Mouse (Mus musculus): Measurements from ENCODE around the gene Mrpl10. TPM values are rescaled to one million over a fixed set of nuclear protein-coding genes. Genes with fewer than 3 reads are reported as not detected.

Mrpl10 gene
- polyA plus RNA-seq, 1 experiment from 2014 or later = 83.2 TPM

- 0 out of 2 replicates have a peak overlapping the region, but pooled peaks have one; percentile 67 for H3K9ac ChIP-seq
Measured at GRCm38 (mm10) chr11:97017696-97018582, 23.4 kb upstream of the Mrpl10 start.

GRCm38 (mm10) chr11:97018583-97019344 is 22.6 kb upstream of the Mrpl10 start:
- H3K4me1 ChIP-seq = peaks cover 41% of the 10 kb centered on the region
- under 1% methylated on average over 63 of the region's 68 CpGs for WGBS
- peak overlapping the region; percentile 69 for H3K4me2 ChIP-seq (replicated peaks)
- H3K4me3 ChIP-seq = peak overlapping the region; percentile 46
- no peak for ATAC-seq (ENCODE audit: low FRiP score, low read depth)
- no peak overlapping the region for H3K27ac ChIP-seq
- H3K36me3 ChIP-seq = no peaks in the 10 kb centered on the region
- peaks cover 95% of the 10 kb centered on the region for H3K27me3 ChIP-seq
- no peaks in the 10 kb centered on the region for H3K9me3 ChIP-seq
- H3K9ac ChIP-seq = peak overlapping the region; percentile 67

More at GRCm38 (mm10) chr11:97017696-97018582, 23.4 kb upstream of the Mrpl10 start:
- WGBS = 2% methylated on average over 36 of the region's 36 CpGs
- Histone ChIP-seq H3K4me2 (replicated peaks) (peak overlapping the region; percentile 69), H3K9me3 (no peaks in the 10 kb centered on the region), H3K27me3 (peaks cover 95% of the 10 kb centered on the region), H3K36me3 (no peaks in the 10 kb centered on the region), H3K4me1 (peaks cover 35% of the 10 kb centered on the region), H3K27ac (no peak overlapping the region), H3K4me3 (peak overlapping the region; percentile 46)
- no peak for ATAC-seq (ENCODE audit: low FRiP score, low read depth)

GRCm38 (mm10) chr11:97019345-97019708 is 22.0 kb upstream of the Mrpl10 start:
- Histone ChIP-seq H3K27me3 (peaks cover 95% of the 10 kb centered on the region), H3K4me3 (peak overlapping the region; percentile 46)
- no peak for ATAC-seq (ENCODE audit: low FRiP score, low read depth)

GRCm38 (mm10) chr11:97021121-97021765 is 20.1 kb upstream of the Mrpl10 start:
- Histone ChIP-seq H3K27ac (no peak overlapping the region), H3K27me3 (peaks cover 89% of the 10 kb centered on the region), H3K4me1 (peaks cover 52% of the 10 kb centered on the region), H3K4me2 (replicated peaks) (peak overlapping the region; percentile 87), H3K36me3 (no peaks in the 10 kb centered on the region), H3K4me3 (peak overlapping the region; percentile 54), H3K9ac (0 out of 2 replicates have a peak overlapping the region, but pooled peaks have one; percentile 67), H3K9me3 (no peaks in the 10 kb centered on the region)
- 2% methylated on average over 27 of the region's 27 CpGs for WGBS
- ATAC-seq (ENCODE audit: low FRiP score, low read depth) = no peak

More at GRCm38 (mm10) chr11:97019345-97019708, 22.0 kb upstream of the Mrpl10 start:
- H3K27ac ChIP-seq = no peak overlapping the region
- peaks cover 41% of the 10 kb centered on the region for H3K4me1 ChIP-seq
- peak overlapping the region; percentile 69 for H3K4me2 ChIP-seq (replicated peaks)
- H3K36me3 ChIP-seq = no peaks in the 10 kb centered on the region
- no peaks in the 10 kb centered on the region for H3K9me3 ChIP-seq
- H3K9ac ChIP-seq = no peak overlapping the region; the same call in 1 of the 2 replicates
- 4% methylated on average over 13 of the region's 13 CpGs for WGBS

- Histone ChIP-seq H3K9me3 (no peaks in the 10 kb centered on the region), H3K27me3 (peaks cover 82% of the 10 kb centered on the region), H3K4me1 (peaks cover 52% of the 10 kb centered on the region), H3K36me3 (no peaks in the 10 kb centered on the region), H3K4me2 (replicated peaks) (peak overlapping the region; percentile 87), H3K27ac (no peak overlapping the region), H3K4me3 (peak overlapping the region; percentile 54), H3K9ac (peak overlapping the region; percentile 67)
- ATAC-seq (ENCODE audit: low FRiP score, low read depth) = 0 out of 2 replicates have a peak, but pooled peaks have one; percentile 10
- 2% methylated on average over 50 of the region's 50 CpGs for WGBS
Measured at GRCm38 (mm10) chr11:97021873-97022484, 19.4 kb upstream of the Mrpl10 start.

GRCm38 (mm10) chr11:97024977-97025376 is 16.4 kb upstream of the Mrpl10 start:
- Histone ChIP-seq H3K36me3 (no peaks in the 10 kb centered on the region), H3K27me3 (peaks cover 53% of the 10 kb centered on the region), H3K4me2 (replicated peaks) (no peak overlapping the region), H3K9ac (peak overlapping the region; percentile 74; the same call in 1 of the 2 replicates), H3K9me3 (no peaks in the 10 kb centered on the region), H3K4me1 (peaks cover 37% of the 10 kb centered on the region), H3K4me3 (no peak overlapping the region), H3K27ac (no peak overlapping the region)
- ATAC-seq (ENCODE audit: low FRiP score, low read depth) = no peak
- WGBS = 53% methylated on average over 10 of the region's 10 CpGs

GRCm38 (mm10) chr11:97025721-97026344 is 15.5 kb upstream of the Mrpl10 start:
- Histone ChIP-seq H3K27ac (peak overlapping the region; percentile 78), H3K4me1 (peaks cover 44% of the 10 kb centered on the region), H3K4me2 (replicated peaks) (peak overlapping the region; percentile 71), H3K27me3 (peaks cover 45% of the 10 kb centered on the region), H3K36me3 (no peaks in the 10 kb centered on the region), H3K9ac (peak overlapping the region; percentile 74), H3K9me3 (no peaks in the 10 kb centered on the region), H3K4me3 (peak overlapping the region; percentile 33)
- 5% methylated on average over 17 of the region's 17 CpGs for WGBS
- peak; percentile 38 for ATAC-seq (ENCODE audit: low FRiP score, low read depth)

GRCm38 (mm10) chr11:97029686-97030417 is 11.5 kb upstream of the Mrpl10 start, which contains the start of gene Scrn2:
Scrn2 (plus strand) TSS chr11:97029938.
- Histone ChIP-seq H3K9me3 (no peaks in the 10 kb centered on the region), H3K9ac (peak within 1 kb of the TSS; percentile 78), H3K27me3 (peaks cover 5% of the 10 kb centered on the region; the same call in 1 of the 2 replicates), H3K4me1 (peaks cover 19% of the 10 kb centered on the region), H3K36me3 (peaks cover 19% of the 10 kb centered on the region), H3K4me3 (peak within 1 kb of the TSS; percentile 64), H3K27ac (peak within 1 kb of the TSS; percentile 83), H3K4me2 (replicated peaks) (peak within 1 kb of the TSS; percentile 79)
- under 1% methylated on average over 25 of the region's 25 CpGs for WGBS
- peak; percentile 74 for ATAC-seq (ENCODE audit: low FRiP score, low read depth)

- H3K27ac ChIP-seq = peak overlapping the region; percentile 83
- peak overlapping the region; percentile 64 for H3K4me3 ChIP-seq
- peaks cover 13% of the 10 kb centered on the region for H3K4me1 ChIP-seq
- WGBS = 19% methylated on average over 15 of the region's 15 CpGs
- H3K4me2 ChIP-seq (replicated peaks) = peak overlapping the region; percentile 79
- peak overlapping the region; percentile 78 for H3K9ac ChIP-seq
- peaks cover 20% of the 10 kb centered on the region for H3K36me3 ChIP-seq
- H3K9me3 ChIP-seq = no peaks in the 10 kb centered on the region
- ATAC-seq (ENCODE audit: low FRiP score, low read depth) = no peak
- H3K27me3 ChIP-seq = no peaks in the 10 kb centered on the region
Measured at GRCm38 (mm10) chr11:97030426-97030825, 10.9 kb upstream of the Mrpl10 start.

GRCm38 (mm10) chr11:97031977-97032376 is 9.4 kb upstream of the Mrpl10 start:
- Histone ChIP-seq H3K4me2 (replicated peaks) (no peak overlapping the region), H3K27ac (no peak overlapping the region), H3K9ac (peak overlapping the region; percentile 35; the same call in 1 of the 2 replicates), H3K27me3 (no peaks in the 10 kb centered on the region), H3K4me1 (peaks cover 8% of the 10 kb centered on the region), H3K9me3 (no peaks in the 10 kb centered on the region), H3K36me3 (peaks cover 20% of the 10 kb centered on the region), H3K4me3 (no peak overlapping the region)
- WGBS = 80% methylated on average over 12 of the region's 12 CpGs
- ATAC-seq (ENCODE audit: low FRiP score, low read depth) = no peak

Measured in limb, embryonic 13.5 days (tissue).